Comparison of ENCODE assay signal across 11 mouse cellular contexts in genomic region chr9:72686506-72686905, GRCm38 (mm10). TPM values are rescaled to one million over a fixed set of nuclear protein-coding genes. Genes with fewer than 3 reads are reported as not detected.
DNase-seq lines count a peak whose midpoint lies in the region; ATAC-seq and TF ChIP-seq lines count a peak whose summit lies in the region.
"Had no signal": no experiment of that assay in that cellular context is flagged by ENCODE, and none has a peak within 500 bp of the region (broad histone marks: within the 10 kb centered on the region; RNA-seq: fewer than 3 reads in every experiment).

No protein-coding gene starts in this region.

- H3K36me3 ChIP-seq in heart, adult 2 months (ENCODE audit: control insufficient read depth, insufficient read depth, low read length): peaks cover 66% of the 10 kb centered on the region
- peaks cover 45% of the 10 kb centered on the region for H3K36me3 ChIP-seq in heart, embryonic 11.5 days (ENCODE audit: control insufficient read depth, insufficient read depth, low read length)
- peaks cover 63% of the 10 kb centered on the region for H3K36me3 ChIP-seq in forebrain, postnatal 0 days (ENCODE audit: insufficient read depth)

- no peak overlapping the region for H3K4me2 ChIP-seq in heart, embryonic 11.5 days
- no peak overlapping the region for H3K4me2 ChIP-seq in forebrain, postnatal 0 days (ENCODE audit: low read depth)
- H3K4me2 ChIP-seq: hindbrain, embryonic 12.5 days had no signal

- intact Hi-C loops in heart, adult 2 months (cut with DNase I): no loop called here
- intact Hi-C loops in heart, postnatal 25 days (cut with DNase I): no loop called here

- H3K27ac ChIP-seq in heart, adult 2 months: peak overlapping the region; percentile 57
- peak overlapping the region; percentile 66 for H3K27ac ChIP-seq in heart, embryonic 11.5 days (ENCODE audit: low read depth, low read length)
- H3K27ac ChIP-seq in forebrain, postnatal 0 days (ENCODE audit: low read depth, low read length): no peak overlapping the region
- H3K27ac ChIP-seq: hindbrain, embryonic 12.5 days; macrophage had no signal

- no peak for TF ChIP-seq POLR2A in heart, adult 2 months (IDR thresholded peaks at IDR 0.05; ENCODE audit: insufficient read depth, low read depth, low read length)

- no peak for TF ChIP-seq CTCF in heart, adult 2 months (IDR thresholded peaks at IDR 0.05)
- no peak for TF ChIP-seq CTCF in forebrain, postnatal 0 days (IDR thresholded peaks at IDR 0.05; ENCODE audit: low read depth)

- no peaks in the 10 kb centered on the region for H3K9me3 ChIP-seq in heart, embryonic 11.5 days (replicated peaks; ENCODE audit: control insufficient read depth, low read length)
- no peaks in the 10 kb centered on the region for H3K9me3 ChIP-seq in forebrain, postnatal 0 days (ENCODE audit: low read length)
- H3K9me3 ChIP-seq: hindbrain, embryonic 12.5 days had no signal

- peaks cover 17% of the 10 kb centered on the region for H3K4me1 ChIP-seq in heart, adult 2 months (ENCODE audit: control insufficient read depth, insufficient read depth, low read length)
- H3K4me1 ChIP-seq in heart, embryonic 11.5 days (ENCODE audit: control insufficient read depth, insufficient read depth, low read length): peaks cover 22% of the 10 kb centered on the region
- no peaks in the 10 kb centered on the region for H3K4me1 ChIP-seq in forebrain, postnatal 0 days (ENCODE audit: insufficient read depth)
- H3K4me1 ChIP-seq: hindbrain, embryonic 12.5 days had no signal

- 43% methylated on average over 4 of the region's 4 CpGs for WGBS in heart, adult 2 months
- 58% methylated on average over 4 of the region's 4 CpGs for WGBS in heart, embryonic 11.5 days (ENCODE audit: insufficient replicate concordance)
- 66% methylated on average over 4 of the region's 4 CpGs for WGBS in forebrain, postnatal 0 days

- H3K9ac ChIP-seq in heart, adult 2 months (ENCODE audit: low read depth, low read length): no peak overlapping the region
- H3K9ac ChIP-seq in heart, embryonic 11.5 days (ENCODE audit: low read depth, low read length): no peak overlapping the region
- no peak overlapping the region for H3K9ac ChIP-seq in forebrain, postnatal 0 days
- H3K9ac ChIP-seq: hindbrain, embryonic 12.5 days had no signal

- TF ChIP-seq EP300 in heart, adult 2 months (IDR thresholded peaks at IDR 0.05; ENCODE audit: insufficient read depth, low read depth, low read length): no peak

- H3K4me3 ChIP-seq in heart, adult 2 months: no peak overlapping the region
- H3K4me3 ChIP-seq in heart, embryonic 11.5 days (ENCODE audit: low read depth, low read length): no peak overlapping the region
- no peak overlapping the region for H3K4me3 ChIP-seq in forebrain, postnatal 0 days (ENCODE audit: low read depth, low read length)
- H3K4me3 ChIP-seq: erythroblast, embryonic 14.5 days; hindbrain, embryonic 12.5 days had no signal

- peaks cover 6% of the 10 kb centered on the region for H3K79me2 ChIP-seq in heart, adult 2 months (replicated peaks; ENCODE audit: control insufficient read depth, insufficient read depth, low read length)

- H3K27me3 ChIP-seq in heart, adult 2 months (ENCODE audit: control insufficient read depth, insufficient read depth, low read length): no peaks in the 10 kb centered on the region
- no peaks in the 10 kb centered on the region for H3K27me3 ChIP-seq in heart, embryonic 11.5 days (ENCODE audit: control insufficient read depth, insufficient read depth, low read length)
- H3K27me3 ChIP-seq in forebrain, postnatal 0 days (ENCODE audit: insufficient read depth, low read length): no peaks in the 10 kb centered on the region
- H3K27me3 ChIP-seq: CH12.LX; hindbrain, embryonic 12.5 days had no signal

- peak; percentile 48 to 53 for DNase-seq in heart, adult 2 months
- no peak for DNase-seq in heart, postnatal 25 days (ENCODE audit: low spot score)
- peak; percentile 37 for DNase-seq in lung, postnatal 14 days
- DNase-seq in lung, postnatal 10 days: no peak
- DNase-seq in kidney, postnatal 36 days: peak; percentile 56 to 75
- no peak for DNase-seq in forebrain, postnatal 0 days

- ATAC-seq in heart, embryonic 11.5 days (replicated peaks; ENCODE audit: insufficient number of reproducible peaks, low FRiP score, low TSS enrichment): 0 out of 2 replicates have a peak, but pooled peaks have one; percentile 22
- ATAC-seq in forebrain, postnatal 0 days: no peak

RNA-seq across cellular contexts. Expression of gene Nedd4, which starts 24.4 kb away (rescaled TPM):
- 100 to 1,000 TPM; 317 to 357 TPM for total RNA-seq in heart, adult 2 months (2021)
- 129 and 289 TPM in 2 replicates for polyA plus RNA-seq in heart, adult 2 months (2012; rRNA removed)
- total RNA-seq in heart, postnatal 25 days (2021): 100 to 1,000 TPM; 337 to 377 TPM
- polyA plus RNA-seq in heart, embryonic 11.5 days (2014; fragmentation: Nextera tagmentation; extraction: Ambion mirVana): 555 and 667 TPM in 2 replicates
- total RNA-seq in forebrain, postnatal 0 days (2014; rRNA removed): 391 and 472 TPM in 2 replicates
- polyA plus RNA-seq in forebrain, postnatal 0 days (2015; fragmentation: Nextera tagmentation; extraction: Ambion mirVana): 180 and 278 TPM in 2 replicates

Comparison
In these comparisons a context has a peak if more than half of its experiments do, and no peak if none do; other contexts are left out.
1. DNase-seq: peak in heart, adult 2 months (2 of 2), lung, postnatal 14 days (single experiment) and kidney, postnatal 36 days (2 of 2); none in heart, postnatal 25 days (single experiment), lung, postnatal 10 days (single experiment) and forebrain, postnatal 0 days (single experiment).